Mouse (Mus musculus): ENCODE data around the gene Ift172. TPM values are rescaled to one million over a fixed set of nuclear protein-coding genes. Genes with fewer than 3 reads are reported as not detected.

Ift172 gene
- polyA plus RNA-seq, 1 experiment from 2014 or later = 27.2 TPM

DNA sequence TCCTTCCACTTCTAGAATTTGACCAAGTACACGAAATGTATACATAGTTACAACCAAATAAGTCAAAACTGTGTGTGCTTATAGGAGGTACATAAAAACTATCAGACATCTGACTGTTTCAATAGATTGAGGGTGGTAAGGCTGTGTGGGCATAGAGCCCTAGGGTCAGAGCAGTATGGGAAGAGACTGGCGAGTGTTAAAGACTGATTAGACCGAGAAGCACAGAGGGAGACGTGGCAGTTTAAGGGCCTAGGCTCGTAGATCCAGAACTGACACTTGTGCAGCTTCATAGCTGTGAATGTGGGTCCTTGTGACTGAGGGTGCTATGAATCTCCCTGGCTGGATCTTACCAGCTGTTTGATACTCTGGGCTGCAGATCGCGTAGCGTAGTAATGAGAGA is 36.0 kb downstream of the Ift172 start:
- peak overlapping the region; percentile 70 for H3K27ac ChIP-seq
- H3K9me3 ChIP-seq = no peaks in the 10 kb centered on the region
- H3K4me1 ChIP-seq = peaks cover 16% of the 10 kb centered on the region
- H3K36me3 ChIP-seq = peaks cover 31% of the 10 kb centered on the region
- H3K4me3 ChIP-seq (replicated peaks) = no peak overlapping the region
- H3K4me2 ChIP-seq = no peak overlapping the region
- WGBS = 79% methylated on average over 8 of the region's 8 CpGs
- no peak overlapping the region for H3K9ac ChIP-seq
- no peak for ATAC-seq (ENCODE audit: insufficient read depth, low FRiP score, low read depth)
- no peaks in the 10 kb centered on the region for H3K27me3 ChIP-seq (replicated peaks)

DNA sequence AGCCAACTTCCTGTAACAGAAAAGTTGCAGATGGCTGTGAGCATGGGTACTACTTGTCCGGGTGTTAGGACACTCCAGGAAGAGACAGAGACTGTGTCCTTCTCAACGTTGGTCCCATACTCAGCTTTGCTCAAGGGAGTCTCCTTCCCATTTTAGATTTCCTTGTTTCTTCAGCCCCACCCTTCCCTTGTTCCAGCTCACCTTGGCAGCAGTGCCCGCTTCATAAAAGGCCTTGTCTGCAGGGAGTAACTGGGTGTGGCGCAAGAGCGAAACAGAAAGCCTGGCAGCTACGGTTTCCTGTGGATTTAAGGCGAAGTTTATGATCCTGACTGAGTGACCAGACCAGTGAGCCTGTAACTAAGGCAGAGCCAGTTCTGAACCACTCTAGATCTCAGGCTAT is 36.5 kb downstream of the Ift172 start:
- no peaks in the 10 kb centered on the region for H3K9me3 ChIP-seq
- H3K27me3 ChIP-seq (replicated peaks) = no peaks in the 10 kb centered on the region
- H3K9ac ChIP-seq = no peak overlapping the region
- H3K4me1 ChIP-seq = peaks cover 16% of the 10 kb centered on the region
- H3K4me2 ChIP-seq = peak overlapping the region; percentile 52
- peak; percentile 36 for ATAC-seq (ENCODE audit: insufficient read depth, low FRiP score, low read depth)
- no peak overlapping the region for H3K4me3 ChIP-seq (replicated peaks)
- peak overlapping the region; percentile 70 for H3K27ac ChIP-seq
- peaks cover 31% of the 10 kb centered on the region for H3K36me3 ChIP-seq
- WGBS = 66% methylated on average over 7 of the region's 7 CpGs

DNA sequence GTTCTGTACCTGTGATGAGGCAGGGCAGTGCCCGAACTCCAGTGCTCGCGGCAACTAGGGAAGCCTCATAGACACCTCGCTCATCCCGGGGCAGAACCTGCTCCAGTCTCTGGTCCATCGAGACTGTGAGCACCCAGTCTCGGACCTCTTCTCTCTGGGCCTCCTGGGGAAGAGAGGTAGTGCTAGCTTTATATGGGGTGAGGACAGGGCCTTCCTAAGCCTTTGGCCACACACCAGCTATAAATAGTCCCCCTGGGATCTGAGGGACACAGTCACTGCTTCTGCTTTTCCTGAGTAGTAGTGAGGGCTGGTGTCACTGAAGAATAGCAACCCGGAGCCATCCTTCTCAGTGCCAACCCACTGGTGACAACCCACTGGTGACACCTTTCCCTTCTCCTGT is 37.1 kb downstream of the Ift172 start:
- Histone ChIP-seq H3K36me3 (peaks cover 30% of the 10 kb centered on the region), H3K27ac (peak overlapping the region; percentile 51), H3K4me1 (peaks cover 16% of the 10 kb centered on the region), H3K4me3 (replicated peaks) (no peak overlapping the region), H3K4me2 (peak overlapping the region; percentile 52), H3K9ac (no peak overlapping the region), H3K27me3 (replicated peaks) (no peaks in the 10 kb centered on the region), H3K9me3 (no peaks in the 10 kb centered on the region)
- 95% methylated on average over 8 of the region's 8 CpGs for WGBS
- ATAC-seq (ENCODE audit: insufficient read depth, low FRiP score, low read depth) = no peak

DNA sequence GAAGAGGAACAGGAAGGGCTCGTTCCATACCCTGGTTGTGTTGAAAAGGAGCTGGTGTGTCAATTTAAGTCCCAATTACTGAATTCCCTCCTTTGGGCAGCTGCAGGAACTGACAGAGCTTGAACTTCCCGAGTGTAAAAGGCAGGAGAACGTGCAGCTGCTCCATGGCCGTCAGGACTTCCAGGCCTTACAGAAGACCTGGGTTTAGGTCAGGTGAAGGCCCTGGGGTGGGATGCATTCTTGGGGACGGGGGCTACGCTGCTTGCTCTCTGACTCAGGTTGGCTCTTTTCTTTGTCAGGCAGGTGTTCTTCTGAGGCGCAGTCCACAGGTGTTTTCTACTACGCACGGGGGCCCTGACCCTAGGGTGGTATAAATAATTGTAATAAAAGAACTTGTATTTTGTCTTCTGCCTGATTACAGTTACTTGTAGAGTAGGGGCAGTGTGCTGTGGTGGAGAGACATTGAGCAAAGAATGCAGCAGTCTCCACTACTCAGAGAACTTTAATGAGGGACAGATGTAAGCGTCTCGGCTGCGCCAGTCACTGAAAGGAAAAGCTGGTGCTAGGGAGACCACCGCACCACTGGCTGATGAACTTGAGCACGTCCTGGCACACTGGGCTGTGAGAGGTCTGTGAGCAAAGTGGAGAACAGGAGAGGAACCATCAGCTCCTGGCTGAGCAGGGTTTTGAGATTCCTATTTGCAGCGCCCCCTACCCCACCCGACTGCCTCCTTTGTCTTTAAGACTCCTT is 37.9 kb downstream of the Ift172 start:
- H3K36me3 ChIP-seq = peaks cover 33% of the 10 kb centered on the region
- WGBS = 71% methylated on average over 16 of the region's 16 CpGs
- H3K9ac ChIP-seq = no peak overlapping the region
- peak overlapping the region; percentile 45 for H3K4me3 ChIP-seq (replicated peaks)
- H3K27ac ChIP-seq = peak overlapping the region; percentile 83; the same call in 1 of the 2 replicates
- no peak for ATAC-seq (ENCODE audit: insufficient read depth, low FRiP score, low read depth)
- no peaks in the 10 kb centered on the region for H3K27me3 ChIP-seq (replicated peaks)
- peak overlapping the region; percentile 52 for H3K4me2 ChIP-seq
- peaks cover 16% of the 10 kb centered on the region for H3K4me1 ChIP-seq
- no peaks in the 10 kb centered on the region for H3K9me3 ChIP-seq

DNA sequence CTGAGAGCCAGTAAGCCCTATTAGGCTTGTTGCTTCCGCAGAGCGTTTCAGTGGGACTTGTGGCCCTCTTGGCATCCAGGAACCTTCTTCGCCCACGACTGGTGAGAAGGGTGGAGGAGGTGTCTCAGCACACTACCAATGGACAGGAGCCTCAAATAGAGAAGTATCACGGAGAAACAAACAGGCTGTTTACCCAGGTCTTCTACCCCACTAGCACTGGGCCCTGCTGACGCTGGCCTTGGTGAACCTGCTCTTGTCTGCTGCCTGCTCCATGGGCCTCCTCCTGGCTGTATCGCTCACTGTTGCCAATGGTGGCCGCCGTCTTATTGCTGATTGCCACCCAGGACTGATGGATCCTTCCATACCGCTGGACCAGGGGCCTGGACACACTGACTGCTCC is 38.8 kb downstream of the Ift172 start:
- H3K4me1 ChIP-seq = peaks cover 16% of the 10 kb centered on the region
- peaks cover 39% of the 10 kb centered on the region for H3K36me3 ChIP-seq
- H3K9ac ChIP-seq = 0 out of 2 replicates have a peak overlapping the region, but pooled peaks have one; percentile 37
- peak overlapping the region; percentile 52 for H3K4me2 ChIP-seq
- H3K4me3 ChIP-seq (replicated peaks) = peak overlapping the region; percentile 45
- H3K9me3 ChIP-seq = no peaks in the 10 kb centered on the region
- H3K27me3 ChIP-seq (replicated peaks) = no peaks in the 10 kb centered on the region
- peak overlapping the region; percentile 83 for H3K27ac ChIP-seq
- WGBS = 45% methylated on average over 10 of the region's 10 CpGs
- ATAC-seq (ENCODE audit: insufficient read depth, low FRiP score, low read depth) = no peak

DNA sequence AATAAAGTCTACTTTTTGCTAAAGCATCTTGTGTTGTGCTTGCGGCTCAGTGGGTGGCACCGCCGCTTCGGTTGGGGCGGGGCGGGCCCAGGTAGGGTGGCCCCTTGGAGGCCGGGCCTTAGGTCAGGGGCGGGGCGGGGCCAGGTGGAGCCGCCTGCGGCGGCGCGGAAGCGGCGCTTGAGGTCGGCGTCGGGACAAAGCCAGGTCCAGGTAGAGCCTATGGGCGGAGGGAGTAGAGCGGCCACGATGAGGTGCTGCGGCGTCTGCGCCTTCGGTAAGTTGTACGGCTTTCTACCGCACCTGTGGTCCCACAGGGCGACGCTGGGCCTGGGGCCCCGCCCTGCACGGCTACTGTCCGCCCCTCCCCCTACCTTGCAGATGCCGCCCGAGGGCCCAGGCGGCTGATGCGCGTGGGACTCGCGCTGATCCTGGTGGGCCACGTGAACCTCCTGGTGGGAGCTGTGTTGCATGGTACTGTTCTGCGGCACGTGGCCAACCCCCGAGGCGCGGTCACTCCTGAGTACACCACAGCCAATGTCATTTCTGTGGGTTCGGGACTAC is 39.3 kb downstream of the Ift172 start, which contains the start of gene Krtcap3:
Krtcap3 (plus strand) TSS at position 151 of the 561 bp plus-strand sequence.
- no peaks in the 10 kb centered on the region for H3K9me3 ChIP-seq
- H3K4me1 ChIP-seq = peaks cover 16% of the 10 kb centered on the region
- peak within 1 kb of the TSS; percentile 45 for H3K4me3 ChIP-seq (replicated peaks)
- WGBS = 28% methylated on average over 45 of the region's 47 CpGs
- H3K36me3 ChIP-seq = peaks cover 42% of the 10 kb centered on the region
- peak within 1 kb of the TSS; percentile 37; the same call in 1 of the 2 replicates for H3K9ac ChIP-seq
- peak within 1 kb of the TSS; percentile 52 for H3K4me2 ChIP-seq
- peak within 1 kb of the TSS; percentile 83 for H3K27ac ChIP-seq
- peak; percentile 89 for ATAC-seq (ENCODE audit: insufficient read depth, low FRiP score, low read depth)
- H3K27me3 ChIP-seq (replicated peaks) = no peaks in the 10 kb centered on the region

DNA sequence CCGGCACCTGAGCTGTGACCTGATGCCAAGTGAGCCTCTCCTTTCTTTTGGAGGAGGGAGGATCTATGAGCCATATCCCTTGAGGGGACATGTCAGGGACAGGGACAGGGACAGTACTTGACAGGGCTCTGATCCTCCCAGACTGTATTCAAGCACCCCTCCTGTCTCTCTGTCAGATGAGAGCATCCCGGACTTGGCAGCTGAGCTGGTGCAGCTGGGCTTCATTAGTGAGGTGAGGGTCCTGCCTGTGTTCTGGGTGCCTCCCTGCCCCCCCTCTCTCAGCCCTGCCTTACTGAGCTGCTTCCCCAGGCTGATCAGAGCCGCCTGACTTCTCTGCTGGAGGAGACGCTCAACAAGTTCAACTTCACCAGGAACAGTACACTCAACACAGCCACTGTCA is 40.2 kb downstream of the Ift172 start:
- Histone ChIP-seq H3K36me3 (peaks cover 45% of the 10 kb centered on the region), H3K27me3 (replicated peaks) (no peaks in the 10 kb centered on the region), H3K4me3 (replicated peaks) (no peak overlapping the region), H3K4me1 (peaks cover 16% of the 10 kb centered on the region), H3K4me2 (no peak overlapping the region), H3K9me3 (no peaks in the 10 kb centered on the region), H3K27ac (no peak overlapping the region), H3K9ac (no peak overlapping the region)
- WGBS = 58% methylated on average over 4 of the region's 4 CpGs
- no peak for ATAC-seq (ENCODE audit: insufficient read depth, low FRiP score, low read depth)

DNA sequence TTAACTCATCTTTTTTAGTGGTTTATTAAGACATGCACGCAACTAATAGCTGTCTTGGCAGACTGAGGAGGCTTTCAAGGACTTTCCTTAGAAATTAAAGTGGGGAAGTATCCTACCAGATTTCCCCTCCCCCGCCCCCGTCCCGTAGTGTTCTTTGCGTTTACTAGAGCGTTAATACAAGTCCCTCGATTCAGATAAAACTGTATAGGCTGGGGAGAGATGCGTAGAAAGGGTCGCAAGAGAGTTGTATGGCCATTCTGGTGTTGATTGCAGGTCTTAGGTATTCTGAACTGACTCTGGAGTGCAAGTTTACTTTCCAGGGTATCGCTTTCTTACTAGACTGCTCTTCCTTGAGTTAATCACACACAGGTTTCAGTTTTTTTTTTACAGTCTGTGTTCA is 48.7 kb downstream of the Ift172 start:
- WGBS = 22% methylated on average over 10 of the region's 10 CpGs
- Histone ChIP-seq H3K4me2 (peak overlapping the region; percentile 75), H3K9ac (peak overlapping the region; percentile 99; the same call in 1 of the 2 replicates), H3K9me3 (no peaks in the 10 kb centered on the region), H3K27ac (no peak overlapping the region), H3K4me1 (peaks cover 2% of the 10 kb centered on the region; the same call in 1 of the 2 replicates), H3K27me3 (replicated peaks) (no peaks in the 10 kb centered on the region), H3K4me3 (replicated peaks) (peak overlapping the region; percentile 98), H3K36me3 (peaks cover 21% of the 10 kb centered on the region; the same call in 1 of the 2 replicates)
- no peak for ATAC-seq (ENCODE audit: insufficient read depth, low FRiP score, low read depth)

DNA sequence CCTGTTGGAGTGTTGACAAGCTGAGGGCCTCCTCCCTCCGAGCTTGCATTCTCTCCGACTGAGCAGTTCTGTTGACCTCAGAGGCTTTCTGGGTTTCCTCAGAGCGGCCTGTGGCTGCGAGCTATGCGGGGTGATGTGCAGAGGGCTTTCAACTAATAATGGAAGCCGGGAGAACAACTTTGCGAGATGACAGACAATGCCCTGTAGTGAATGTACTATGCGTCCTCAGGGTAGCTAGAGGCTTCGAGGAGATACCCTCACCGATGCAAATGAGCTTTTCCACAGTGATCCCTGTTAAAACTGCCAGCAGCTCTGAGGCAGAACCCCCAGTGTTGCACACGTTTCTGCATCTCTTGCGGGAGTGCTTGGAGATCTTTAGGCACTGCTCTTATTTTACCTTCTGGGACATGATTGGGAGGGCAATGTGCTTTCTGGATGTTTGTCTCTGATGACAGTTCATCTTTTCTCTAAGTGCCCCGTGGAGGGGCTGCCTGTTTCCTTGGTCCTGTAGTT is 49.3 kb downstream of the Ift172 start:
- peak overlapping the region; percentile 75 for H3K4me2 ChIP-seq
- ATAC-seq (ENCODE audit: insufficient read depth, low FRiP score, low read depth) = no peak
- under 1% methylated on average over 13 of the region's 13 CpGs for WGBS

DNA sequence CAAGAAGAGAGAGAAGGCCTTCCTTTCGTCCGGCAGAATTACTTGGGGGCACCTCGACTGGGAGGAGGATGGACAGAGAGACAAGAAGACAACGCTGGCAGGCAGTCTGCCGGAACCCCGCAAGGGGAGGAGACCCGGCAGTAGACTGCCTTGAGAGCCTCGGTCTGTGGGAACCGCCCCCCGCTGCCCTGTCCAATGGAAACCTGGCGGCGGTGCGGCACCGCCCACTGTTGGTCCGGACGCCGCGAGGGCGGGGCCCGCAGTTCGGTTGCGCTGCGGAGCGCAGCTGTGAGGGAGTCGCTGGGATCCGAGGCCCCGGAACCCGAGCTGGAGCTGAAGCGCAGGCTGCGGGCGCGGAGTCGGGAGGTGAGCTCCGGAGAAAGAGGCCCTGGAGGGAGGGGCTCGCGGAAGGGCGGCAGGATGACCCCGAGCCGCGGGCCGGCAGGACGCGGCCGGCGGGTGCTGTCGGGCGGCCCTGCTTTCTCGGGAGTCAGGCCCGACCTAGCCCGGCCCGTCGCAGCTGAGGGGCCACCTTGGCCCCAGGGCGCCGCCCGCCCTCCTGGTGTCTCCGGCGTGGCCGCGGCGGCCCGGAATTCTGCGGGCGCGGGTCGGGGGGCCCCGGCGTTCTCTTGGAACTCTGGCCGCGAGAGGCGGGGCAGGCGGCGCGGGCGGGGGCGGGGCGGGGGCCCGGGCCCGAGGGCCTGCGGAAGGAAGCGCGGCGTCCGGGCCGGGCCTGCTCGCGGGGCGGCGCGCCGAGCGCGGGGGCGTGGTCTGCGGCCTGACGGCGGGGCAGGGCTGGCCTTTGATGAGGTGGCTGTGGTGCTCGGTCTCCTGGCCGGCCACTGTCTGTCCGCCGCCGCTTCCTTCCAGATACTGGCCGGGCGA is 50.0 kb downstream of the Ift172 start, which contains the start of the genes Nrbp1 and Gm9970:
Nrbp1 (plus strand) TSS at position 228 of the 885 bp plus-strand sequence.
Gm9970 (minus strand) TSS at position 596 of the 885 bp plus-strand sequence.
- Histone ChIP-seq H3K27me3 (replicated peaks) (no peaks in the 10 kb centered on the region), H3K4me2 (peak within 1 kb of the TSS; percentile 75), H3K36me3 (0 out of 2 replicates have a peak, but pooled peaks cover 9% of the 10 kb centered on the region), H3K27ac (peak within 1 kb of the TSS; percentile 99), H3K9me3 (no peaks in the 10 kb centered on the region), H3K9ac (peak within 1 kb of the TSS; percentile 99), H3K4me3 (replicated peaks) (peak within 1 kb of the TSS; percentile 98), H3K4me1 (peaks cover 2% of the 10 kb centered on the region; the same call in 1 of the 2 replicates)
- under 1% methylated on average over 82 of the region's 103 CpGs for WGBS
- ATAC-seq (ENCODE audit: insufficient read depth, low FRiP score, low read depth) = peak; percentile 98

More for the DNA sequence above, 49.3 kb downstream of the Ift172 start:
- H3K36me3 ChIP-seq = peaks cover 16% of the 10 kb centered on the region; the same call in 1 of the 2 replicates
- no peaks in the 10 kb centered on the region for H3K27me3 ChIP-seq (replicated peaks)
- H3K9me3 ChIP-seq = no peaks in the 10 kb centered on the region
- peak overlapping the region; percentile 98 for H3K4me3 ChIP-seq (replicated peaks)
- H3K27ac ChIP-seq = peak overlapping the region; percentile 99
- peaks cover 2% of the 10 kb centered on the region; the same call in 1 of the 2 replicates for H3K4me1 ChIP-seq
- peak overlapping the region; percentile 99 for H3K9ac ChIP-seq

DNA sequence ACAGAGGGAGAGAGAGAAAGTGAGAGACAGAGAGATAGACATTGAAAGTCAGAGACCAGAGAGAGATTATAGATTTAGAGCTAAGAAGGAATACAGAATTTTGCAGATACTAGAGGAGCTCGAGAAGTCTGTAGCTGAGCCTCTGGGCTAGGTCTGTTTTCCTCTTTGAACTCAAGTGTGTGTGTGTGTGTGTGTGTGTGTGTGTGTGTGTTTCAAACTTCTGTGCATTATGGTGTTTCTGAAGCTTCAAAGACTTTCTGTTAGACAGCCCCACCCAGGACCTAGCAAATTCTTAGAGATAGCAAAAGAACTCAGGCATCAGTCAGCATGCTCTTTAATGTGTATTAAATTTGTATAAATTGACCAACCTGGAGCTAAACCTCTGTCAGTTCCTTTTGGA is 64.3 kb downstream of the Ift172 start:
- H3K4me3 ChIP-seq (replicated peaks) = no peak overlapping the region
- WGBS = 70% methylated on average over 1 of the region's 1 CpGs
- no peak for ATAC-seq (ENCODE audit: insufficient read depth, low FRiP score, low read depth)
- H3K9me3 ChIP-seq = no peaks in the 10 kb centered on the region
- H3K4me1 ChIP-seq = no peaks in the 10 kb centered on the region
- H3K9ac ChIP-seq = no peak overlapping the region
- no peak overlapping the region for H3K27ac ChIP-seq
- H3K4me2 ChIP-seq = no peak overlapping the region
- no peaks in the 10 kb centered on the region for H3K36me3 ChIP-seq
- no peaks in the 10 kb centered on the region for H3K27me3 ChIP-seq (replicated peaks)
